Mouse (Mus musculus): ENCODE results near the gene Brix1. TPM values are rescaled to one million over a fixed set of nuclear protein-coding genes. Genes with fewer than 3 reads are reported as not detected.

Gene Brix1
- polyA plus RNA-seq, 1 experiment from 2014 or later = 105 TPM

GRCm38 (mm10) chr15:10426545-10427266 lies 59.0 kb downstream of the Brix1 start:
- Histone ChIP-seq H3K4me1 (ENCODE audit: control insufficient read depth, insufficient read depth, low read length) (no peaks in the 10 kb centered on the region), H3K27me3 (ENCODE audit: control insufficient read depth, insufficient read depth, low read length) (no peaks in the 10 kb centered on the region), H3K4me3 (replicated peaks; ENCODE audit: low read length) (no peak overlapping the region), H3K9me3 (replicated peaks; ENCODE audit: control insufficient read depth, low read length) (no peaks in the 10 kb centered on the region), H3K4me2 (ENCODE audit: low read depth, low read length) (no peak overlapping the region), H3K36me3 (ENCODE audit: control insufficient read depth, insufficient read depth, low read length) (no peaks in the 10 kb centered on the region), H3K9ac (ENCODE audit: low read length) (no peak overlapping the region), H3K27ac (ENCODE audit: low read length) (no peak overlapping the region)
- no peak for ATAC-seq (ENCODE audit: insufficient read depth, low FRiP score)
- 90% methylated on average over 13 of the region's 13 CpGs for WGBS

- no peaks in the 10 kb centered on the region for H3K27me3 ChIP-seq (ENCODE audit: control insufficient read depth, insufficient read depth, low read length)
- 88% methylated on average over 6 of the region's 6 CpGs for WGBS
- H3K36me3 ChIP-seq (ENCODE audit: control insufficient read depth, insufficient read depth, low read length) = no peaks in the 10 kb centered on the region
- no peak overlapping the region for H3K4me3 ChIP-seq (replicated peaks; ENCODE audit: low read length)
- H3K4me1 ChIP-seq (ENCODE audit: control insufficient read depth, insufficient read depth, low read length) = no peaks in the 10 kb centered on the region
- no peak for ATAC-seq (ENCODE audit: insufficient read depth, low FRiP score)
- no peaks in the 10 kb centered on the region for H3K9me3 ChIP-seq (replicated peaks; ENCODE audit: control insufficient read depth, low read length)
- no peak overlapping the region for H3K9ac ChIP-seq (ENCODE audit: low read length)
- H3K4me2 ChIP-seq (ENCODE audit: low read depth, low read length) = no peak overlapping the region
- H3K27ac ChIP-seq (ENCODE audit: low read length) = no peak overlapping the region
Measured at GRCm38 (mm10) chr15:10426124-10426523, 59.6 kb downstream of the Brix1 start.

Other genes starting within 250 kb of the Brix1 start
- not detected in 2 replicates for gene Gm21973, start 160.6 kb downstream of the Brix1 start, polyA plus RNA-seq (2015; fragmentation: Nextera tagmentation; extraction: Ambion mirVana)
- gene Agxt2, start 127.4 kb downstream of the Brix1 start, polyA plus RNA-seq (2015; fragmentation: Nextera tagmentation; extraction: Ambion mirVana) = 0.32 and 0.98 TPM in 2 replicates
- gene Dnajc21, start 15.4 kb downstream of the Brix1 start, polyA plus RNA-seq (2015; fragmentation: Nextera tagmentation; extraction: Ambion mirVana) = 7.3 and 7.4 TPM in 2 replicates
- 23.4 and 28.5 TPM in 2 replicates for gene Rad1, start 71 bp upstream of the Brix1 start, polyA plus RNA-seq (2015; fragmentation: Nextera tagmentation; extraction: Ambion mirVana)
- gene Ttc23l, start 72.7 kb upstream of the Brix1 start, polyA plus RNA-seq (2015; fragmentation: Nextera tagmentation; extraction: Ambion mirVana) = not detected in 2 replicates
- 21.3 and 21.6 TPM in 2 replicates for gene Rai14, start 228.7 kb upstream of the Brix1 start, polyA plus RNA-seq (2015; fragmentation: Nextera tagmentation; extraction: Ambion mirVana)

Measured in stomach, embryonic 16.5 days (tissue).